Mouse (Mus musculus) erythroblast, embryonic 14.5 days (primary cell): ENCODE data around the gene Gm5767.

Source experiments
- GATA1 ChIP-seq: IDR thresholded peaks from 2 replicates; pipeline ENCODE4 v1.6.1; 2012; ENCODE audit warnings: low read length, inconsistent platforms, mixed read lengths
- TAL1 ChIP-seq: IDR thresholded peaks from 3 replicates; pipeline ENCODE4 v1.6.1; 2012; ENCODE audit warnings: low read length, inconsistent platforms, mixed read lengths

- no peak for TF ChIP-seq GATA1
- no peak for TF ChIP-seq TAL1
These were observed 8.8 kb upstream of the Gm5767 start, which contains the start of gene Carhsp1 for GRCm38 (mm10) chr16:8671551-8672349.
